Mouse (Mus musculus) forebrain, embryonic 16.5 days (tissue): ENCODE data around the gene Cd274. TPM values are rescaled to one million over a fixed set of nuclear protein-coding genes. Genes with fewer than 3 reads are reported as not detected.
A peak's percentile ranks its signal among the peaks of the same experiment; 100 is the strongest.

Source experiments
- ATAC-seq: fragments of 200-750 bp; cut with Nextera tagmentation; 2 replicates; pipeline ENCODE4 v1.8.0; 2017; ENCODE audit warnings: mild to moderate bottlenecking, moderate library complexity
- H3K27ac ChIP-seq: fragments of 300-500 bp; sonication (generic); 2 replicates; pipeline ENCODE4 v1.5.1; 2014; ENCODE audit warnings: low read length, control low read depth
- H3K27me3 ChIP-seq: fragments of 300-500 bp; sonication (generic); replicated peaks from 2 replicates; pipeline ENCODE4 v1.6.1; 2014; ENCODE audit warnings: low read length; ENCODE audit not compliant: control insufficient read depth, insufficient read depth
- H3K36me3 ChIP-seq: fragments of 300-500 bp; sonication (generic); 2 replicates; pipeline ENCODE4 v1.6.1; 2014; ENCODE audit not compliant: control insufficient read depth, insufficient read depth
- H3K4me1 ChIP-seq: fragments of 300-500 bp; sonication (generic); replicated peaks from 2 replicates; pipeline ENCODE4 v1.6.1; 2014; ENCODE audit warnings: low read length; ENCODE audit not compliant: control insufficient read depth, insufficient read depth
- H3K4me2 ChIP-seq: fragments of 300-500 bp; sonication (generic); 2 replicates; pipeline ENCODE4 v1.6.1; 2014; ENCODE audit warnings: mild to moderate bottlenecking, low read length, control low read depth
- H3K4me3 ChIP-seq: fragments of 300-500 bp; sonication (generic); replicated peaks from 2 replicates; pipeline ENCODE4 v1.5.1; 2014; ENCODE audit warnings: mild to moderate bottlenecking, low read length, control low read depth
- H3K9ac ChIP-seq: fragments of 300-500 bp; sonication (generic); replicated peaks from 2 replicates; pipeline ENCODE4 v1.6.1; 2014; ENCODE audit warnings: low read depth, low read length, control low read depth
- H3K9me3 ChIP-seq: fragments of 300-500 bp; sonication (generic); 2 replicates; pipeline ENCODE4 v1.6.1; 2016; ENCODE audit warnings: low read length; ENCODE audit not compliant: control insufficient read depth
- WGBS: fragments of 180-500 bp; shearing (Covaris S2); extraction: QIAGEN DNeasy Blood & Tissue Kit; methylation state at CpG from one replicate; pipeline ENCODE4 v1.1.7; 2014; 5-methylcytosine and 5-hydroxymethylcytosine counted together
- polyA plus RNA-seq: library from polyadenylated mRNA; unstranded; fragments of >200 nt; fragmentation: Nextera tagmentation; extraction: Ambion mirVana; gene quantifications from 2 replicates; pipeline ENCODE4 v1.2.1, GENCODE M21; 2015

The Cd274 gene
- polyA plus RNA-seq, 1 experiment from 2014 or later, result 1.3 TPM

- no peak overlapping the region for H3K9ac ChIP-seq
- H3K27ac ChIP-seq, result no peak overlapping the region
- H3K4me1 ChIP-seq, result no peaks in the 10 kb centered on the region
- 79% methylated on average over 4 of the region's 4 CpGs for WGBS
- no peaks in the 10 kb centered on the region for H3K9me3 ChIP-seq
- no peaks in the 10 kb centered on the region for H3K36me3 ChIP-seq
- no peaks in the 10 kb centered on the region for H3K27me3 ChIP-seq
- no peak overlapping the region for H3K4me3 ChIP-seq
- ATAC-seq, result no peak
- H3K4me2 ChIP-seq, result no peak overlapping the region
These were observed 26.2 kb upstream of the Cd274 start for GRCm38 (mm10) chr19:29341029-29341428.

GRCm38 (mm10) chr19:29342281-29342680 lies 25.0 kb upstream of the Cd274 start:
- no peak for ATAC-seq
- H3K4me2 ChIP-seq, result no peak overlapping the region
- H3K4me3 ChIP-seq, result no peak overlapping the region
- H3K9ac ChIP-seq, result no peak overlapping the region
- H3K4me1 ChIP-seq, result no peaks in the 10 kb centered on the region
- H3K36me3 ChIP-seq, result no peaks in the 10 kb centered on the region
- no peak overlapping the region for H3K27ac ChIP-seq
- WGBS, result 88% methylated on average over 6 of the region's 6 CpGs
- H3K27me3 ChIP-seq, result no peaks in the 10 kb centered on the region
- H3K9me3 ChIP-seq, result no peaks in the 10 kb centered on the region

- no peak overlapping the region for H3K27ac ChIP-seq
- H3K4me3 ChIP-seq, result no peak overlapping the region
- no peaks in the 10 kb centered on the region for H3K9me3 ChIP-seq
- no peaks in the 10 kb centered on the region for H3K4me1 ChIP-seq
- H3K9ac ChIP-seq, result no peak overlapping the region
- no peak overlapping the region for H3K4me2 ChIP-seq
- H3K36me3 ChIP-seq, result no peaks in the 10 kb centered on the region
- H3K27me3 ChIP-seq, result no peaks in the 10 kb centered on the region
- no peak for ATAC-seq
These were observed 22.4 kb upstream of the Cd274 start for GRCm38 (mm10) chr19:29344868-29345267.

GRCm38 (mm10) chr19:29345636-29346035 lies 21.6 kb upstream of the Cd274 start:
- Histone ChIP-seq H3K9ac (no peak overlapping the region), H3K4me3 (no peak overlapping the region), H3K27me3 (no peaks in the 10 kb centered on the region), H3K27ac (no peak overlapping the region), H3K36me3 (peaks cover 3% of the 10 kb centered on the region), H3K4me2 (no peak overlapping the region), H3K4me1 (no peaks in the 10 kb centered on the region), H3K9me3 (no peaks in the 10 kb centered on the region)
- ATAC-seq, result no peak
- 85% methylated on average over 6 of the region's 6 CpGs for WGBS

GRCm38 (mm10) chr19:29350991-29351390 lies 16.3 kb upstream of the Cd274 start:
- Histone ChIP-seq H3K4me3 (no peak overlapping the region), H3K9ac (no peak overlapping the region), H3K27ac (no peak overlapping the region), H3K27me3 (no peaks in the 10 kb centered on the region), H3K9me3 (no peaks in the 10 kb centered on the region), H3K4me1 (peaks cover 5% of the 10 kb centered on the region; the same call in 1 of the 2 replicates), H3K36me3 (peaks cover 3% of the 10 kb centered on the region), H3K4me2 (no peak overlapping the region)
- 38% methylated on average over 5 of the region's 5 CpGs for WGBS
- ATAC-seq, result no peak

- Histone ChIP-seq H3K4me2 (peak overlapping the region; percentile 54), H3K9me3 (no peaks in the 10 kb centered on the region), H3K4me3 (peak overlapping the region; percentile 21), H3K27me3 (no peaks in the 10 kb centered on the region), H3K36me3 (peaks cover under 1% of the 10 kb centered on the region), H3K9ac (no peak overlapping the region), H3K4me1 (peaks cover 7% of the 10 kb centered on the region; the same call in 1 of the 2 replicates), H3K27ac (no peak overlapping the region)
- 2% methylated on average over 20 of the region's 20 CpGs for WGBS
- ATAC-seq, result peak; percentile 80
These were observed 12.1 kb upstream of the Cd274 start for GRCm38 (mm10) chr19:29354895-29355877.

- WGBS, result 84% methylated on average over 11 of the region's 11 CpGs
These were observed 11.0 kb upstream of the Cd274 start for GRCm38 (mm10) chr19:29356281-29356680.

GRCm38 (mm10) chr19:29360251-29360650 lies 7.0 kb upstream of the Cd274 start:
- no peaks in the 10 kb centered on the region for H3K27me3 ChIP-seq
- peaks cover 20% of the 10 kb centered on the region for H3K4me1 ChIP-seq
- H3K4me3 ChIP-seq, result no peak overlapping the region
- H3K27ac ChIP-seq, result no peak overlapping the region
- no peaks in the 10 kb centered on the region for H3K36me3 ChIP-seq
- no peak overlapping the region for H3K4me2 ChIP-seq
- no peak for ATAC-seq
- 90% methylated on average over 5 of the region's 5 CpGs for WGBS
- no peaks in the 10 kb centered on the region for H3K9me3 ChIP-seq
- H3K9ac ChIP-seq, result no peak overlapping the region

More at GRCm38 (mm10) chr19:29356281-29356680, 11.0 kb upstream of the Cd274 start:
- Histone ChIP-seq H3K36me3 (no peaks in the 10 kb centered on the region), H3K9ac (no peak overlapping the region), H3K9me3 (no peaks in the 10 kb centered on the region), H3K27me3 (no peaks in the 10 kb centered on the region), H3K27ac (no peak overlapping the region), H3K4me2 (no peak overlapping the region), H3K4me3 (no peak overlapping the region), H3K4me1 (peaks cover 14% of the 10 kb centered on the region)
- ATAC-seq, result no peak

- Histone ChIP-seq H3K36me3 (no peaks in the 10 kb centered on the region), H3K4me1 (peaks cover 17% of the 10 kb centered on the region), H3K9ac (peak overlapping the region; percentile 86), H3K4me3 (peak overlapping the region; percentile 88), H3K27me3 (no peaks in the 10 kb centered on the region), H3K4me2 (peak overlapping the region; percentile 65), H3K9me3 (no peaks in the 10 kb centered on the region), H3K27ac (peak overlapping the region; percentile 61)
- peak; percentile 100 for ATAC-seq
- 2% methylated on average over 33 of the region's 33 CpGs for WGBS
These were observed 5.7 kb upstream of the Cd274 start for GRCm38 (mm10) chr19:29361468-29362130.
